Mouse (Mus musculus): ENCODE measurements at regions not wholly inside any gene's neighbourhood (a gene's known extent, or its start where the extent isn't known, plus 50 kb on each side); places are given as distances from the start of the nearest gene placed in this dataset.

GRCm38 (mm10) chr8:113978946-113979345 lies 130.4 kb upstream of the Adamts18 start:
- 49% methylated on average over 9 of the region's 9 CpGs for WGBS
- Histone ChIP-seq H3K4me3 (ENCODE audit: insufficient read depth, low read depth, low read length) (no peak overlapping the region), H3K4me1 (ENCODE audit: control insufficient read depth, insufficient read depth, low read length) (no peaks in the 10 kb centered on the region), H3K27ac (ENCODE audit: insufficient read depth, low read depth, low read length) (no peak overlapping the region)
- TF ChIP-seq POLR2A (IDR thresholded peaks at IDR 0.05; ENCODE audit: insufficient read depth, low read depth, low read length): no peak
- TF ChIP-seq CTCF (IDR thresholded peaks at IDR 0.05; ENCODE audit: insufficient read depth, low read depth, low read length): no peak

- no peak for TF ChIP-seq CTCF (IDR thresholded peaks at IDR 0.05; ENCODE audit: insufficient read depth, low read depth, low read length)
- TF ChIP-seq POLR2A (IDR thresholded peaks at IDR 0.05; ENCODE audit: insufficient read depth, low read depth, low read length): no peak
- 95% methylated on average over 5 of the region's 5 CpGs for WGBS
Observed at GRCm38 (mm10) chr8:113979837-113980236, 131.3 kb upstream of the Adamts18 start.

GRCm38 (mm10) chr8:113981339-113981738 lies 132.8 kb upstream of the Adamts18 start:
- WGBS: 62% methylated on average over 1 of the region's 1 CpGs
- Histone ChIP-seq H3K27ac (ENCODE audit: insufficient read depth, low read depth, low read length) (no peak overlapping the region), H3K4me1 (ENCODE audit: control insufficient read depth, insufficient read depth, low read length) (no peaks in the 10 kb centered on the region), H3K4me3 (ENCODE audit: insufficient read depth, low read depth, low read length) (no peak overlapping the region)
- TF ChIP-seq CTCF (IDR thresholded peaks at IDR 0.05; ENCODE audit: insufficient read depth, low read depth, low read length) (no peak), POLR2A (IDR thresholded peaks at IDR 0.05; ENCODE audit: insufficient read depth, low read depth, low read length) (no peak)

More at GRCm38 (mm10) chr8:113979837-113980236, 131.3 kb upstream of the Adamts18 start:
- Histone ChIP-seq H3K4me3 (ENCODE audit: insufficient read depth, low read depth, low read length) (no peak overlapping the region), H3K27ac (ENCODE audit: insufficient read depth, low read depth, low read length) (no peak overlapping the region), H3K4me1 (ENCODE audit: control insufficient read depth, insufficient read depth, low read length) (no peaks in the 10 kb centered on the region)

GRCm38 (mm10) chr8:113984845-113985244 lies 136.3 kb upstream of the Adamts18 start:
- Histone ChIP-seq H3K4me1 (ENCODE audit: control insufficient read depth, insufficient read depth, low read length) (no peaks in the 10 kb centered on the region), H3K4me3 (ENCODE audit: insufficient read depth, low read depth, low read length) (no peak overlapping the region), H3K27ac (ENCODE audit: insufficient read depth, low read depth, low read length) (no peak overlapping the region)
- 7% methylated on average over 10 of the region's 10 CpGs for WGBS
- TF ChIP-seq POLR2A (IDR thresholded peaks at IDR 0.05; ENCODE audit: insufficient read depth, low read depth, low read length) (no peak), CTCF (IDR thresholded peaks at IDR 0.05; ENCODE audit: insufficient read depth, low read depth, low read length) (peak; percentile 80)

- H3K4me3 ChIP-seq (ENCODE audit: insufficient read depth, low read depth, low read length): no peak overlapping the region
- 50% methylated on average over 11 of the region's 11 CpGs for WGBS
- no peak overlapping the region for H3K27ac ChIP-seq (ENCODE audit: insufficient read depth, low read depth, low read length)
- H3K4me1 ChIP-seq (ENCODE audit: control insufficient read depth, insufficient read depth, low read length): no peaks in the 10 kb centered on the region
- TF ChIP-seq POLR2A (IDR thresholded peaks at IDR 0.05; ENCODE audit: insufficient read depth, low read depth, low read length): no peak
- no peak for TF ChIP-seq CTCF (IDR thresholded peaks at IDR 0.05; ENCODE audit: insufficient read depth, low read depth, low read length)
Observed at GRCm38 (mm10) chr8:113985471-113985870, 136.9 kb upstream of the Adamts18 start.

DNA sequence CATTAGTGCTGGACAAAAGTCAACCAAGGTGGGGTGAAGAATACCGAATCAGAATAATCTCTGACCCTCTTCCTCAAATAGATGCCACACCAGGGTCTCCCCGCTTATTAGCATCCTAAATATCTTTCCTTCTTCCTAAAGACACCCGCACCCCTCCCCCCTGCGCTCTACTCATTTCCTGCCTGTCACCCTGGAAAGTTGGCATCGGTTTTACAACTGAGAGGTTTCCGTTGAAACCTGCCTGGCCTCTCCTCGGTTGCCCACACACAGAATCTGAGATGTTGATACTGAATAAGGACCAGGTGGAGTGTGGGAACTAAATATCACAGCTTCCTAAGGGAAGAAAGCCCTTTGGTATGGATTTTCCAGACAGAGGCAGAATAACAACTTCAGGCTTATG lies 137.4 kb upstream of the Adamts18 start:
- H3K4me1 ChIP-seq (ENCODE audit: control insufficient read depth, insufficient read depth, low read length): no peaks in the 10 kb centered on the region
- no peak overlapping the region for H3K4me3 ChIP-seq (ENCODE audit: insufficient read depth, low read depth, low read length)
- H3K27ac ChIP-seq (ENCODE audit: insufficient read depth, low read depth, low read length): no peak overlapping the region
- 77% methylated on average over 7 of the region's 7 CpGs for WGBS
- no peak for TF ChIP-seq POLR2A (IDR thresholded peaks at IDR 0.05; ENCODE audit: insufficient read depth, low read depth, low read length)
- TF ChIP-seq CTCF (IDR thresholded peaks at IDR 0.05; ENCODE audit: insufficient read depth, low read depth, low read length): no peak

DNA sequence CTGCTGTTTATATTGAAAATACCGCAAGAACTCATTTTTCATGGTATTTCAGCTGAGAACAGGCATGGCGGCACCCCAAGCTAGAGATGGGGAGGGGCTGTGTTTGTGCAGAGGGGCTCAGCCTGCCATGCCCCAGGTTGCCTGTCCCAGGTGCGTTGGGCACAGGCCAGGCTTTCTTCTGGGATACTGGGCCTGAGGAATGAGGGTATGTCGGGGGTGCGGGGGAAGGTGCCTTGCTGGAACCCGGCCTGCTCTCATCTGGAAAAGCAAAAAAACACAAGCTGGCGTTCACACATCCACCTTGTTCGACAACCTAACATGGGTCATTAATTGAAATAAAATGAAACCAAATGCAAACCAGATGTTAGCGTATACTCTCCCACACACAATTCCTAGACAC lies 142.2 kb upstream of the Adamts18 start:
- H3K27ac ChIP-seq (ENCODE audit: insufficient read depth, low read depth, low read length): no peak overlapping the region
- H3K4me3 ChIP-seq (ENCODE audit: insufficient read depth, low read depth, low read length): no peak overlapping the region
- TF ChIP-seq CTCF (IDR thresholded peaks at IDR 0.05; ENCODE audit: insufficient read depth, low read depth, low read length) (no peak), POLR2A (IDR thresholded peaks at IDR 0.05; ENCODE audit: insufficient read depth, low read depth, low read length) (no peak)
- no peaks in the 10 kb centered on the region for H3K4me1 ChIP-seq (ENCODE audit: control insufficient read depth, insufficient read depth, low read length)
- WGBS: 88% methylated on average over 9 of the region's 9 CpGs

DNA sequence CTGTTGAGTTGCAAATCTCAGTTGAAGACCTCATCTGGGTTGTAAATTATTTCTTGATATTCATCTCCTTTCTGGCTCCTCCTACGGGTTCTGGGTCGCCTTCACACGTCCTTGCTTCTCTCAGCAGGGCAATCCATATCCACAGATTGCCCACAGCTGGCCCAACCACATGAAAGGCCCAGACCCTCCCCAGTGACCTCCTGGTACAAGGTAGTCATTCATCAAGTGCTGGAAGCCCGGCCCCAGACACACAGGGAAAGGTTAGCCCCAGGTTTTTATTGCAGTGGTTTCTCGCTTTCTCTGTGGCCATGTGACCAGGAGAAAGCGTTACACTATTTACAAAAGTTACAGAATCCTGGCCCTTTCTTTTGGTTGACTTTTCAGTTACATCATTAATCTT lies 134.5 kb upstream of the Nudt7 start:
- no peak overlapping the region for H3K27ac ChIP-seq (ENCODE audit: insufficient read depth, low read depth, low read length)
- no peak for TF ChIP-seq CTCF (IDR thresholded peaks at IDR 0.05; ENCODE audit: insufficient read depth, low read depth, low read length)
- no peak for TF ChIP-seq POLR2A (IDR thresholded peaks at IDR 0.05; ENCODE audit: insufficient read depth, low read depth, low read length)
- no peak overlapping the region for H3K4me3 ChIP-seq (ENCODE audit: insufficient read depth, low read depth, low read length)
- no peaks in the 10 kb centered on the region for H3K4me1 ChIP-seq (ENCODE audit: control insufficient read depth, insufficient read depth, low read length)
- WGBS: 82% methylated on average over 6 of the region's 6 CpGs

DNA sequence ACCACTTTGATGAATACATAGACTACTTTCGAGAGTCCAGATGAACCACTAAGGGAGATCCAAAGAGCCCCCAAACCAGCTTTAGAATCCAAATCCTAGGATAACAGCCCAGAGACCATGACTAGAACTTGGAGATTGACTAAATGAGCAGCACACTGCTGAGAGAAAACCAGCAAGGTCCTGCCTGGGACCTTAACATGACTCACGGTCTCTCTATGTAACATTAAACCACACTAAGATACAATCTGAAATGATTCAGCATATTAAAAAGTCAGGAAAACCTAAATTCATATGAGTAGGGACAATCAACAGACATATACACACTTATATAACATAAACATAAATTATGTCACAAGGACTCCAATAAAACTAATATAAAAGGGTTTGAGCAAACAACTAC lies 131.7 kb upstream of the Nudt7 start:
- Histone ChIP-seq H3K4me3 (ENCODE audit: insufficient read depth, low read depth, low read length) (no peak overlapping the region), H3K27ac (ENCODE audit: insufficient read depth, low read depth, low read length) (no peak overlapping the region), H3K4me1 (ENCODE audit: control insufficient read depth, insufficient read depth, low read length) (no peaks in the 10 kb centered on the region)
- TF ChIP-seq CTCF (IDR thresholded peaks at IDR 0.05; ENCODE audit: insufficient read depth, low read depth, low read length): no peak
- TF ChIP-seq POLR2A (IDR thresholded peaks at IDR 0.05; ENCODE audit: insufficient read depth, low read depth, low read length): no peak
- 96% methylated on average over 2 of the region's 2 CpGs for WGBS

GRCm38 (mm10) chr8:114004436-114004835 lies 128.9 kb upstream of the Nudt7 start:
- H3K4me1 ChIP-seq (ENCODE audit: control insufficient read depth, insufficient read depth, low read length): no peaks in the 10 kb centered on the region
- H3K4me3 ChIP-seq (ENCODE audit: insufficient read depth, low read depth, low read length): no peak overlapping the region
- 90% methylated on average over 7 of the region's 7 CpGs for WGBS
- no peak overlapping the region for H3K27ac ChIP-seq (ENCODE audit: insufficient read depth, low read depth, low read length)
- TF ChIP-seq POLR2A (IDR thresholded peaks at IDR 0.05; ENCODE audit: insufficient read depth, low read depth, low read length) (no peak), CTCF (IDR thresholded peaks at IDR 0.05; ENCODE audit: insufficient read depth, low read depth, low read length) (no peak)
